Mouse (Mus musculus) natural killer cell, adult 2 months (primary cell): Measurements from ENCODE around the gene Cdca5.

Experiments used
- DNase-seq, 2 experiments: peaks; one replicate each; pipeline ENCODE4 v3.0.0; 2022; ENCODE audit warnings: low spot score in 2 of 2

Cdca5 gene

GRCm38 (mm10) chr19:6061641-6062302, 23.0 kb upstream of the Cdca5 start:
- peak; percentile 49 to 56 for DNase-seq

GRCm38 (mm10) chr19:6062418-6062817, 22.4 kb upstream of the Cdca5 start:
- no peak for DNase-seq

- no peak for DNase-seq
Measured at GRCm38 (mm10) chr19:6063081-6063480, 21.7 kb upstream of the Cdca5 start.

GRCm38 (mm10) chr19:6066571-6066970, 18.2 kb upstream of the Cdca5 start:
- no peak for DNase-seq

GRCm38 (mm10) chr19:6067011-6067723, 17.6 kb upstream of the Cdca5 start:
- DNase-seq: peak; percentile 80 to 87

- DNase-seq: peak; percentile 73 to 82
Measured at GRCm38 (mm10) chr19:6067724-6068415, 16.9 kb upstream of the Cdca5 start, which contains the start of gene Tm7sf2. TSS of gene Tm7sf2 (minus strand) at chr19:6068373.

GRCm38 (mm10) chr19:6068951-6069350, 15.8 kb upstream of the Cdca5 start:
- no peak for DNase-seq

GRCm38 (mm10) chr19:6069851-6070250, 14.9 kb upstream of the Cdca5 start:
- DNase-seq: no peak

GRCm38 (mm10) chr19:6070571-6071250, 14.1 kb upstream of the Cdca5 start:
- DNase-seq: no peak

- DNase-seq: no peak
Measured at GRCm38 (mm10) chr19:6071261-6071660, 13.5 kb upstream of the Cdca5 start.

- DNase-seq: no peak
Measured at GRCm38 (mm10) chr19:6073889-6074288, 10.9 kb upstream of the Cdca5 start.

GRCm38 (mm10) chr19:6076564-6077393, 8.0 kb upstream of the Cdca5 start, which contains the start of gene Vps51:
TSS of gene Vps51 (minus strand) at chr19:6077231.
- DNase-seq: peak; percentile 82 to 87

- DNase-seq: no peak
Measured at GRCm38 (mm10) chr19:6079983-6080480, 4.8 kb upstream of the Cdca5 start, which contains the start of gene Tmem262. TSS of gene Tmem262 (plus strand) at chr19:6080033.

GRCm38 (mm10) chr19:6082156-6082555, 2.6 kb upstream of the Cdca5 start, which contains the start of gene Gm28374:
TSS of gene Gm28374 (minus strand) at chr19:6082256.
- DNase-seq: no peak

GRCm38 (mm10) chr19:6085417-6085879, 665 bp downstream of the Cdca5 start:
- DNase-seq: peak; percentile 49 to 57

GRCm38 (mm10) chr19:6088841-6089240, 4.1 kb downstream of the Cdca5 start:
- no peak for DNase-seq

- no peak for DNase-seq
Measured at GRCm38 (mm10) chr19:6094119-6094518, 9.3 kb downstream of the Cdca5 start, which contains the start of gene AC131692.1. TSS of gene AC131692.1 (plus strand) at chr19:6094419.

- DNase-seq: no peak
Measured at GRCm38 (mm10) chr19:6097847-6098246, 13.1 kb downstream of the Cdca5 start.

- DNase-seq: no peak
Measured at GRCm38 (mm10) chr19:6101186-6101585, 16.4 kb downstream of the Cdca5 start.

- DNase-seq: no peak
Measured at GRCm38 (mm10) chr19:6102169-6102853, 17.5 kb downstream of the Cdca5 start.
